Mouse (Mus musculus) layer of hippocampus, adult 9-11 months (tissue): ENCODE measurements at regions not wholly inside any gene's neighbourhood (a gene's known extent, or its start where the extent isn't known, plus 50 kb on each side); places are given as distances from the start of the nearest gene placed in this dataset.

ENCODE experiments used
- DNase-seq: peaks from one replicate; pipeline ENCODE4 v3.0.0; 2022

- DNase-seq = no peak
Observed at GRCm38 (mm10) chr11:48427423-48427822, 372.7 kb upstream of the Rack1 start.

- DNase-seq = no peak
Observed at GRCm38 (mm10) chr11:48426446-48426845, 373.7 kb upstream of the Rack1 start.

- no peak for DNase-seq
Observed at GRCm38 (mm10) chr11:48418066-48418756, 381.9 kb upstream of the Rack1 start.

GRCm38 (mm10) chr11:48417615-48418014 lies 382.5 kb upstream of the Rack1 start:
- no peak for DNase-seq

GRCm38 (mm10) chr11:48398032-48398431 lies 402.1 kb upstream of the Rack1 start:
- DNase-seq = no peak

GRCm38 (mm10) chr11:48381489-48381888 lies 392.7 kb upstream of the Sgcd start:
- DNase-seq = no peak

- no peak for DNase-seq
Observed at GRCm38 (mm10) chr11:48378044-48378443, 389.3 kb upstream of the Sgcd start.

- no peak for DNase-seq
Observed at GRCm38 (mm10) chr11:48377269-48377668, 388.5 kb upstream of the Sgcd start.

- no peak for DNase-seq
Observed at GRCm38 (mm10) chr11:48351349-48352023, 362.7 kb upstream of the Sgcd start.

GRCm38 (mm10) chr11:48314500-48314899 lies 325.7 kb upstream of the Sgcd start:
- no peak for DNase-seq

GRCm38 (mm10) chr11:48295370-48295769 lies 306.6 kb upstream of the Sgcd start:
- peak; percentile 2 for DNase-seq

GRCm38 (mm10) chr11:48262492-48262891 lies 273.7 kb upstream of the Sgcd start:
- DNase-seq = no peak

GRCm38 (mm10) chr11:48261089-48261488 lies 272.3 kb upstream of the Sgcd start:
- DNase-seq = peak; percentile 30

- no peak for DNase-seq
Observed at GRCm38 (mm10) chr11:48250678-48251317, 262.0 kb upstream of the Sgcd start.

- DNase-seq = no peak
Observed at GRCm38 (mm10) chr11:48249315-48249714, 260.5 kb upstream of the Sgcd start.

GRCm38 (mm10) chr11:48221156-48221555 lies 232.4 kb upstream of the Sgcd start:
- no peak for DNase-seq

GRCm38 (mm10) chr11:48219157-48219556 lies 230.4 kb upstream of the Sgcd start:
- DNase-seq = no peak

GRCm38 (mm10) chr11:48216762-48217161 lies 228.0 kb upstream of the Sgcd start:
- DNase-seq = no peak

GRCm38 (mm10) chr11:48186604-48187003 lies 197.8 kb upstream of the Sgcd start:
- no peak for DNase-seq

GRCm38 (mm10) chr11:48178943-48179342 lies 190.2 kb upstream of the Sgcd start:
- DNase-seq = no peak

- no peak for DNase-seq
Observed at GRCm38 (mm10) chr11:48178174-48178573, 189.4 kb upstream of the Sgcd start.

- DNase-seq = no peak
Observed at GRCm38 (mm10) chr11:48176451-48176850, 187.7 kb upstream of the Sgcd start.

GRCm38 (mm10) chr11:48152219-48152618 lies 163.4 kb upstream of the Sgcd start:
- no peak for DNase-seq

GRCm38 (mm10) chr11:48133335-48133734 lies 144.6 kb upstream of the Sgcd start:
- DNase-seq = no peak
